Mouse (Mus musculus) bone marrow, adult 2 months (tissue): Measurements from ENCODE around the gene Nmi. TPM values are rescaled to one million over a fixed set of nuclear protein-coding genes. Genes with fewer than 3 reads are reported as not detected.

ENCODE experiments used
- H3K27ac ChIP-seq: fragments of 200-500 bp; 2 replicates; pipeline ENCODE4 v1.5.1; 2012; ENCODE audit warnings: low read depth, mild to moderate bottlenecking, control low read depth, inconsistent platforms, low read length; ENCODE audit not compliant: control insufficient read depth, poor library complexity, insufficient read depth
- H3K4me1 ChIP-seq: fragments of 200-500 bp; 2 replicates; pipeline ENCODE4 v1.6.1; 2011; ENCODE audit warnings: low read length; ENCODE audit not compliant: control insufficient read depth, insufficient read depth
- H3K4me3 ChIP-seq: fragments of 200-500 bp; replicated peaks from 2 replicates; pipeline ENCODE3; 2011; ENCODE audit warnings: mild to moderate bottlenecking, low read depth, low read length, control low read depth; ENCODE audit not compliant: control insufficient read depth
- CTCF ChIP-seq: fragments of 200-500 bp; IDR thresholded peaks from 2 replicates; pipeline ENCODE4 v1.5.1; 2011; ENCODE audit warnings: low read length, control low read depth; ENCODE audit not compliant: control insufficient read depth, insufficient read depth
- POLR2A ChIP-seq: fragments of 200-500 bp; IDR thresholded peaks from 2 replicates; pipeline ENCODE4 v1.6.1; 2011; ENCODE audit warnings: low read depth, mild to moderate bottlenecking, control low read depth, low read length, borderline replicate concordance; ENCODE audit not compliant: control insufficient read depth
- WGBS: fragments of 180-500 bp; shearing (Covaris S2); methylation state at CpG from one replicate; pipeline ENCODE4 v1.1.7; 2018; 5-methylcytosine and 5-hydroxymethylcytosine counted together
- polyA plus RNA-seq: library from polyadenylated mRNA; stranded (reverse); fragments of >200 nt; gene quantifications from 2 replicates; pipeline ENCODE4 v1.2.4, GENCODE M21; 2011; ENCODE audit warnings: low replicate concordance; ENCODE audit not compliant: missing spikeins, insufficient read depth, insufficient read length

The Nmi gene
- polyA plus RNA-seq, 1 experiment, result 32.0 TPM

GRCm38 (mm10) chr2:51912740-51913139, 60.6 kb downstream of the Nmi start:
- Histone ChIP-seq H3K27ac (no peak overlapping the region), H3K4me1 (no peaks in the 10 kb centered on the region), H3K4me3 (no peak overlapping the region)
- TF ChIP-seq POLR2A (no peak), CTCF (no peak)
- WGBS, result 59% methylated on average over 6 of the region's 6 CpGs

- WGBS, result 16% methylated on average over 2 of the region's 2 CpGs
- TF ChIP-seq POLR2A, result no peak
- no peak for TF ChIP-seq CTCF
- no peak overlapping the region for H3K4me3 ChIP-seq
- no peak overlapping the region for H3K27ac ChIP-seq
- no peaks in the 10 kb centered on the region for H3K4me1 ChIP-seq
Measured at GRCm38 (mm10) chr2:51911864-51912263, 61.4 kb downstream of the Nmi start.

GRCm38 (mm10) chr2:51907538-51908110, 65.7 kb downstream of the Nmi start:
- no peak overlapping the region for H3K4me3 ChIP-seq
- 11% methylated on average over 4 of the region's 4 CpGs for WGBS
- H3K4me1 ChIP-seq, result no peaks in the 10 kb centered on the region
- H3K27ac ChIP-seq, result no peak overlapping the region
- TF ChIP-seq POLR2A, result no peak
- no peak for TF ChIP-seq CTCF

- H3K4me1 ChIP-seq, result no peaks in the 10 kb centered on the region
- H3K27ac ChIP-seq, result no peak overlapping the region
- H3K4me3 ChIP-seq, result no peak overlapping the region
- WGBS, result 78% methylated on average over 8 of the region's 8 CpGs
- TF ChIP-seq POLR2A, result no peak
- TF ChIP-seq CTCF, result no peak
Measured at GRCm38 (mm10) chr2:51905637-51906036, 67.7 kb downstream of the Nmi start.

Other genes starting within 250 kb of the Nmi start
- gene Rbm43, start 38.3 kb downstream of the Nmi start, polyA plus RNA-seq, result 20.0 and 26.1 TPM in 2 replicates
- not detected in 2 replicates for gene Tnfaip6, start 64.5 kb upstream of the Nmi start, polyA plus RNA-seq
- 11.0 and 15.2 TPM in 2 replicates for gene Rif1, start 99.3 kb upstream of the Nmi start, polyA plus RNA-seq